ENCODE assay signal across 9 mouse cellular contexts in the genomic region with DNA sequence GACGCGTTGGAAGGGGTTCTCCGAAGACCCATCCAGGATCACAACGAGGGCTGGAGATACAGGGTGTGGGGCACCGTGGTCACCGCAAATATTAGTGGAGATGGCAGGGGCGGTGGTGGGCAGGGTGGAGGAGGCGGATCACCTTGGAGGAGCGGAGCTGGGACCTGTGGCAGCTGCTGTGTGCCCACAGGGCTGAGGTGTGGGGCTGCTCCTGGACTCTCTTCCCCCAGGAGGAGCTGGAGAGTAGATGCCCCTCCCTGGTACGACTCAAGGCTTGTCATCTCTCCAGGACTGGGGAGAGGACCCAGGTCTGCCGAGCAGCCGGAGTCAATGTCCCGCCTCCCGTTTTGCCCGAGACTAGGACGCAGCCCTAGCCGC.
DNase-seq lines count a peak whose midpoint lies in the region; ATAC-seq and TF ChIP-seq lines count a peak whose summit lies in the region.
"Had no signal": no experiment of that assay in that cellular context is flagged by ENCODE, and none has a peak within 500 bp of the region (broad histone marks: within the 10 kb centered on the region; RNA-seq: fewer than 3 reads in every experiment).

No protein-coding gene starts in this region.

- WGBS in heart, postnatal 0 days: 11% methylated on average over 16 of the region's 17 CpGs
- WGBS in lung, postnatal 0 days: 13% methylated on average over 13 of the region's 17 CpGs

- H3K27me3 ChIP-seq in heart, postnatal 0 days (ENCODE audit: control insufficient read depth, insufficient read depth, low read length): peaks cover 28% of the 10 kb centered on the region; the same call in 1 of the 2 replicates
- H3K27me3 ChIP-seq in lung, postnatal 0 days (replicated peaks; ENCODE audit: insufficient read depth, low read length): peaks cover 3% of the 10 kb centered on the region; the same call in 1 of the 2 replicates

- DNase-seq in gastrocnemius, adult 2 months: no peak
- DNase-seq in gastrocnemius, postnatal 25 days: no peak
- DNase-seq in right cerebral cortex, postnatal 10 days (ENCODE audit: low spot score in 2 of 2): peak; percentile 22 to 25
- no peak for DNase-seq in right cerebral cortex, adult 18-20 months
- DNase-seq in heart, postnatal 0 days (ENCODE audit: low spot score): no peak
- no peak for DNase-seq in lung, postnatal 0 days (ENCODE audit: low spot score)
- no peak for DNase-seq in spleen, postnatal 14 days (ENCODE audit: low spot score in 2 of 2)
- no peak for DNase-seq in right cerebral cortex, adult 2 months (ENCODE audit: low spot score in 2 of 2)

- no peaks in the 10 kb centered on the region for H3K4me1 ChIP-seq in heart, postnatal 0 days (ENCODE audit: control insufficient read depth, insufficient read depth)
- no peaks in the 10 kb centered on the region for H3K4me1 ChIP-seq in lung, postnatal 0 days (ENCODE audit: insufficient read depth, low read depth, low read length)

- H3K36me3 ChIP-seq in heart, postnatal 0 days (replicated peaks; ENCODE audit: control insufficient read depth, insufficient read depth, low read length): no peaks in the 10 kb centered on the region
- no peaks in the 10 kb centered on the region for H3K36me3 ChIP-seq in lung, postnatal 0 days (ENCODE audit: insufficient read depth, low read length)
- H3K36me3 ChIP-seq: G1E had no signal

- TF ChIP-seq CTCF in gastrocnemius, adult 2 months (IDR thresholded peaks at IDR 0.05): no peak
- TF ChIP-seq CTCF in heart, postnatal 0 days (IDR thresholded peaks at IDR 0.05; ENCODE audit: low read depth): no peak
- no peak for TF ChIP-seq CTCF in lung, postnatal 0 days (IDR thresholded peaks at IDR 0.05)

- H3K27ac ChIP-seq in gastrocnemius, adult 2 months: peak overlapping the region; percentile 84
- 0 out of 2 replicates have a peak overlapping the region, but pooled peaks have one; percentile 71 for H3K27ac ChIP-seq in heart, postnatal 0 days (ENCODE audit: low read depth)
- H3K27ac ChIP-seq in lung, postnatal 0 days (ENCODE audit: low read length): no peak overlapping the region

- peak overlapping the region; percentile 60 for H3K4me2 ChIP-seq in heart, postnatal 0 days (ENCODE audit: low read depth, low read length)
- peak overlapping the region; percentile 69 for H3K4me2 ChIP-seq in lung, postnatal 0 days (replicated peaks; ENCODE audit: low read depth, low read length)

- peak overlapping the region; percentile 72 for H3K4me3 ChIP-seq in gastrocnemius, adult 2 months
- peak overlapping the region; percentile 35 for H3K4me3 ChIP-seq in heart, postnatal 0 days (ENCODE audit: low read depth, low read length)
- peak overlapping the region; percentile 26 for H3K4me3 ChIP-seq in lung, postnatal 0 days (ENCODE audit: low read depth, low read length)

- no peak; the same call in 1 of the 2 replicates for ATAC-seq in heart, postnatal 0 days (ENCODE audit: insufficient read depth, low read depth)
- no peak; the same call in none of the 2 replicates for ATAC-seq in lung, postnatal 0 days

- no peak overlapping the region for H3K9ac ChIP-seq in heart, postnatal 0 days (replicated peaks; ENCODE audit: low read depth, low read length)
- H3K9ac ChIP-seq in lung, postnatal 0 days (replicated peaks; ENCODE audit: low read depth): no peak overlapping the region

- TF ChIP-seq EP300 in heart, postnatal 0 days (IDR thresholded peaks at IDR 0.05; ENCODE audit: low read depth): no peak
- no peak for TF ChIP-seq EP300 in lung, postnatal 0 days (IDR thresholded peaks at IDR 0.05)

- H3K9me3 ChIP-seq in heart, postnatal 0 days (replicated peaks; ENCODE audit: control insufficient read depth, low read length): no peaks in the 10 kb centered on the region
- H3K9me3 ChIP-seq in lung, postnatal 0 days (ENCODE audit: low read length): no peaks in the 10 kb centered on the region
- H3K9me3 ChIP-seq: G1E had no signal

- intact Hi-C loops in gastrocnemius, adult 2 months (cut with DNase I): loop anchor here (5.0 kb wide), 1 partner anchor 153 kb away; no protein-coding TSS in a partner anchor

Comparison
In these comparisons a context has a peak if more than half of its experiments do, and no peak if none do; other contexts are left out.
1. DNase-seq: peak in right cerebral cortex, postnatal 10 days (2 of 2); none in gastrocnemius, adult 2 months (single experiment), gastrocnemius, postnatal 25 days (single experiment), right cerebral cortex, adult 18-20 months (single experiment), heart, postnatal 0 days (single experiment), lung, postnatal 0 days (single experiment), spleen, postnatal 14 days (0 of 2) and right cerebral cortex, adult 2 months (0 of 2).
2. Peak in every context shown above with its lines, with median percentiles within 50 percentile points of each other: H3K4me3 ChIP-seq.